Mouse (Mus musculus): ENCODE measurements at regions not wholly inside any gene's neighbourhood (a gene's known extent, or its start where the extent isn't known, plus 50 kb on each side); places are given as distances from the start of the nearest gene placed in this dataset.
A peak's percentile ranks its signal among the peaks of the same experiment; 100 is the strongest.

DNA sequence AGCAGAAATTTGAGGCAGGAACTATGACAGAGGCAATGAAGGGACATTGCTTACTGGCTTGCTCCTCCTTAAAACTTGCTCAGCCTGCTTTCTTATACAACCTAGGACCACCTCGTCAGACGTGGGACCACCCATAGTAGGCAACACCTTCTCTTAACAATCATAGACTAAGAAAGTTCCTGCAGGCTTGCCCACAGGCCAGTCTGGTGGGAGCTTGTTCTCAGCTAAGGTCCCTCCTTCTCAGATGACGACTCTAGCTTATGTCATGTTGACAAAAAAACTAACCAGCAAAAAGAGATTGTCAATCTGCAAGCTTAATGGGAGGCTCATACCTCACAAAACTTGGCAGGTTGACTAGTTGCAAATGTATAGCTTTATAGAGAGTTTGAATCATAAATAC is 56.5 kb upstream of the Lsm6 start:
- no peak for DNase-seq (ENCODE audit: low spot score)
- H3K27ac ChIP-seq (replicated peaks): no peak overlapping the region
- no peaks in the 10 kb centered on the region for H3K4me1 ChIP-seq
- 85% methylated on average over 3 of the region's 3 CpGs for WGBS
- H3K36me3 ChIP-seq: no peaks in the 10 kb centered on the region
- H3K4me3 ChIP-seq: no peak overlapping the region
- no peaks in the 10 kb centered on the region for H3K9me3 ChIP-seq (replicated peaks)
- no peaks in the 10 kb centered on the region for H3K27me3 ChIP-seq (ENCODE audit: low read depth, poor library complexity, severe bottlenecking)

DNA sequence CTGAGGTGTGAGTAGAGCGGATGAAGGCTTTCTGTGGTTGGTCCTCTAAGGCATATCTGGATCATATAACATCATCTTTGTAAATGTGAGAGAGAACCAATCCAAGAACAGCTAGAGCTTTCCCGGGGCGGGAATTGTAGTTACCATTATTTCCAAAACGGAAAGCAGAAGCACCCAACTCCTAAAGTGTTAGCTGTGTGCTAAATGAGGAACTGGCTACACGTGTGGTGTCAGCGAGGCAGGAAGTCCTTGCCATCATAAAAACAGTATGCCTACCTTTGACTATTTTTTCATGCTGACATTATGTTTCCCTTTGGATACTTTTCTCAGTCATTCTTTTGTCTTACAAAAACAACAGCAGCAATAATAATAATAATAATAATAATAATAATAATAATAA is 68.8 kb upstream of the Lsm6 start:
- WGBS: 90% methylated on average over 6 of the region's 6 CpGs
- no peak for DNase-seq (ENCODE audit: low spot score)
- no peaks in the 10 kb centered on the region for H3K27me3 ChIP-seq (ENCODE audit: low read depth, poor library complexity, severe bottlenecking)

GRCm38 (mm10) chr8:78890571-78890970 is 69.6 kb upstream of the Lsm6 start:
- 91% methylated on average over 4 of the region's 4 CpGs for WGBS
- Histone ChIP-seq H3K27ac (replicated peaks) (no peak overlapping the region), H3K4me1 (no peaks in the 10 kb centered on the region), H3K4me3 (no peak overlapping the region), H3K27me3 (ENCODE audit: low read depth, poor library complexity, severe bottlenecking) (no peaks in the 10 kb centered on the region), H3K36me3 (no peaks in the 10 kb centered on the region), H3K9me3 (replicated peaks) (no peaks in the 10 kb centered on the region)
- no peak for DNase-seq (ENCODE audit: low spot score)

More for the DNA sequence above, 68.8 kb upstream of the Lsm6 start:
- Histone ChIP-seq H3K36me3 (no peaks in the 10 kb centered on the region), H3K4me3 (no peak overlapping the region), H3K27ac (replicated peaks) (no peak overlapping the region), H3K9me3 (replicated peaks) (no peaks in the 10 kb centered on the region), H3K4me1 (no peaks in the 10 kb centered on the region)

- H3K9me3 ChIP-seq (replicated peaks): no peaks in the 10 kb centered on the region
- H3K27me3 ChIP-seq (ENCODE audit: low read depth, poor library complexity, severe bottlenecking): no peaks in the 10 kb centered on the region
- DNase-seq (ENCODE audit: low spot score): peak; percentile 66
- WGBS: 42% methylated on average over 7 of the region's 7 CpGs
- no peaks in the 10 kb centered on the region for H3K36me3 ChIP-seq
- H3K27ac ChIP-seq (replicated peaks): no peak overlapping the region
- no peaks in the 10 kb centered on the region for H3K4me1 ChIP-seq
- no peak overlapping the region for H3K4me3 ChIP-seq
Measured at GRCm38 (mm10) chr8:78899887-78900286, 78.9 kb upstream of the Lsm6 start.

GRCm38 (mm10) chr8:78903034-78903433 is 82.1 kb upstream of the Lsm6 start:
- WGBS: 96% methylated on average over 1 of the region's 1 CpGs
- H3K27ac ChIP-seq (replicated peaks): no peak overlapping the region

DNA sequence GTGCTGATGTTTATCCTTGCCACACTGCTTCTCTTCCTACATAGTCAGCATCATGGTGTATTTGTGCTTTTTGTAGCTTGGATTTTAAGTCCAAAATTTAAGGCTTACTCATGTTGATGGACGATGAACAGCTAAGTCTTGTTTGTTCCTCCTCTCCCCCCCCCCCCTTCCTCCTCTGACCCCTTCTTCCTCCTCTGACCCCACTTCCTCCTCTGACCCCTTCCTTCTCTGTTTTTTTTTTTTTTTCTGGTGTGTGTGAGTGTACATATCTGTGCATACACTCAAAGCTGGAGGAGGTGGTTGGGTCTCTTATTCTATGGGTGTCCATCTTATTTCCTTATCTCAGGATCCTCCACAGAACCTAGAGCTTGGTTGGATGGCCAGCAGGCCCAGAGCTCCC is 87.0 kb upstream of the Lsm6 start:
- Histone ChIP-seq H3K27me3 (ENCODE audit: low read depth, poor library complexity, severe bottlenecking) (no peaks in the 10 kb centered on the region), H3K4me3 (no peak overlapping the region), H3K36me3 (no peaks in the 10 kb centered on the region), H3K27ac (replicated peaks) (no peak overlapping the region), H3K9me3 (replicated peaks) (no peaks in the 10 kb centered on the region), H3K4me1 (no peaks in the 10 kb centered on the region)
- 74% methylated on average over 1 of the region's 1 CpGs for WGBS
- DNase-seq (ENCODE audit: low spot score): no peak

More at GRCm38 (mm10) chr8:78903034-78903433, 82.1 kb upstream of the Lsm6 start:
- no peaks in the 10 kb centered on the region for H3K36me3 ChIP-seq
- H3K4me1 ChIP-seq: no peaks in the 10 kb centered on the region
- no peaks in the 10 kb centered on the region for H3K27me3 ChIP-seq (ENCODE audit: low read depth, poor library complexity, severe bottlenecking)
- H3K9me3 ChIP-seq (replicated peaks): no peaks in the 10 kb centered on the region
- no peak overlapping the region for H3K4me3 ChIP-seq
- no peak for DNase-seq (ENCODE audit: low spot score)

- Histone ChIP-seq H3K9me3 (replicated peaks) (no peaks in the 10 kb centered on the region), H3K36me3 (no peaks in the 10 kb centered on the region), H3K4me1 (no peaks in the 10 kb centered on the region), H3K27ac (replicated peaks) (no peak overlapping the region), H3K27me3 (ENCODE audit: low read depth, poor library complexity, severe bottlenecking) (no peaks in the 10 kb centered on the region), H3K4me3 (no peak overlapping the region)
- 94% methylated on average over 11 of the region's 11 CpGs for WGBS
- no peak for DNase-seq (ENCODE audit: low spot score)
Measured at GRCm38 (mm10) chr8:78911288-78911873, 90.4 kb upstream of the Lsm6 start.

- Histone ChIP-seq H3K4me3 (no peak overlapping the region), H3K27me3 (ENCODE audit: low read depth, poor library complexity, severe bottlenecking) (no peaks in the 10 kb centered on the region), H3K36me3 (no peaks in the 10 kb centered on the region), H3K9me3 (replicated peaks) (no peaks in the 10 kb centered on the region), H3K27ac (replicated peaks) (no peak overlapping the region), H3K4me1 (no peaks in the 10 kb centered on the region)
- DNase-seq (ENCODE audit: low spot score): no peak
- 46% methylated on average over 5 of the region's 5 CpGs for WGBS
Measured at GRCm38 (mm10) chr8:78912470-78912869, 91.5 kb upstream of the Lsm6 start.

DNA sequence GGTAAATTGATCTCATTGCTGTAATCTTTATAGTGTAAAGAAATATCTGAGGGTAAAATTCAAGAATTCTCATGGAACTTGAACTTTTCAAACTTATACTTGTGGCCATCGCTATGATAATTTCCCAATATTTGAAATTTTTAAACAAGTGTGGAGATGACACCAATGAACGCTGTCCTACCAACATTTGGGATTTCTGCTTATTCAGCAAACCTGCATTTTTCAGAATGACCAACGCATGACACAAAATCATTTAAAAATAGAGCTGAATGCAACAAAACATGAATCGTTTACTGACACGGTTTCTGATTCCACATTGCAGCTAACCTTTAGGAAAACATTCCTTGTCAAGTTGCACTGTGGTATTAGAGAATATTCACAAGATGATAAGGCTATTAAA is 92.9 kb upstream of the Lsm6 start:
- no peak overlapping the region for H3K4me3 ChIP-seq
- no peak for DNase-seq (ENCODE audit: low spot score)
- no peaks in the 10 kb centered on the region for H3K27me3 ChIP-seq (ENCODE audit: low read depth, poor library complexity, severe bottlenecking)
- H3K9me3 ChIP-seq (replicated peaks): no peaks in the 10 kb centered on the region
- H3K36me3 ChIP-seq: no peaks in the 10 kb centered on the region
- H3K27ac ChIP-seq (replicated peaks): no peak overlapping the region
- 95% methylated on average over 5 of the region's 5 CpGs for WGBS
- no peaks in the 10 kb centered on the region for H3K4me1 ChIP-seq

DNA sequence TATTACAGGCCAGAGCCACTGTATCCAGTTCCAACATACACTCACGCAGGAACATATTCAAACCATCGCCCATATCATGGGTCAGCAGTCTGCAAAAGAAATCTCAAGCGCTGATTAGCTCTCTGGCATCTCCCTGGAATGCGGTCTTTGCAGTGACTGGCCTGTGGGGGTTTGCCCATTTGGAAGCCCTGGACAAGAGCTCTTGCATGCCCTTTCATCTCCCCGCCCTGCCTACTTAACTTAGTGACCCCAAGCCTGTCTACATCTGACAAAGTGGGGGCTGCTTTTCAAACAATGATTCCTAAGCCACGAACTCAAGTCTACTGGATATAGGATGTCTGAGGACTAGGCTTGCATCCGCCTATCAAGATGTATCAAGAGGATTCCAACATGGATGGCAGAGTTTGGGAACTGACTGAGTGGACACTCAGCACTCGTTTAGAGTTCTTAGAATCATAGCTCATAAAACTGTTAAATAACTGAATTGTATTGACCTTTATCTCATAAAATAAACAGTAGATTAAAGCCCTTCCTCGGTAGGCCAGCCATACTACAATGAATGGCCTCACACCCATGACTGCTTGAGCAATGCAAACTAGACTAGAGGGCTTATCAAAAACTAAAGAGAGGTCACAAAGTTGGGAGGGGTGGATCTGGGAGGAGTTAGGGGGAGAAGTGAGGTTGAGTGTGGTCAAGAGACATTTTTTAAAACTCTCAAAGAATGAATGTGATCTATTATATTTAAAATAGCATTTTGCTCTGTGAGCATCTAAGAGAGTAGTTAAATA is 97.4 kb upstream of the Zfp827 start:
- H3K27me3 ChIP-seq (ENCODE audit: low read depth, poor library complexity, severe bottlenecking): no peaks in the 10 kb centered on the region
- no peaks in the 10 kb centered on the region for H3K36me3 ChIP-seq
- 82% methylated on average over 9 of the region's 9 CpGs for WGBS
- H3K4me3 ChIP-seq: no peak overlapping the region
- H3K27ac ChIP-seq (replicated peaks): no peak overlapping the region
- no peaks in the 10 kb centered on the region for H3K9me3 ChIP-seq (replicated peaks)
- H3K4me1 ChIP-seq: peaks cover 5% of the 10 kb centered on the region; the same call in 1 of the 2 replicates
- no peak for DNase-seq (ENCODE audit: low spot score)

GRCm38 (mm10) chr8:78932069-78932468 is 96.2 kb upstream of the Zfp827 start:
- Histone ChIP-seq H3K27me3 (ENCODE audit: low read depth, poor library complexity, severe bottlenecking) (no peaks in the 10 kb centered on the region), H3K36me3 (no peaks in the 10 kb centered on the region), H3K4me3 (no peak overlapping the region), H3K9me3 (replicated peaks) (no peaks in the 10 kb centered on the region), H3K4me1 (peaks cover 5% of the 10 kb centered on the region; the same call in 1 of the 2 replicates), H3K27ac (replicated peaks) (no peak overlapping the region)
- DNase-seq (ENCODE audit: low spot score): no peak
- WGBS: 91% methylated on average over 6 of the region's 6 CpGs

GRCm38 (mm10) chr8:78940049-78940448 is 88.2 kb upstream of the Zfp827 start:
- whole genome bisulfite sequencing: 83% methylated on average over 2 of the region's 2 CpGs
- Histone ChIP-seq H3K9me3 (replicated peaks) (no peaks in the 10 kb centered on the region), H3K4me3 (no peak overlapping the region), H3K27me3 (ENCODE audit: low read depth, poor library complexity, severe bottlenecking) (no peaks in the 10 kb centered on the region), H3K36me3 (no peaks in the 10 kb centered on the region), H3K4me1 (no peaks in the 10 kb centered on the region), H3K27ac (replicated peaks) (no peak overlapping the region)
- no peak for DNase-seq (ENCODE audit: low spot score)

DNA sequence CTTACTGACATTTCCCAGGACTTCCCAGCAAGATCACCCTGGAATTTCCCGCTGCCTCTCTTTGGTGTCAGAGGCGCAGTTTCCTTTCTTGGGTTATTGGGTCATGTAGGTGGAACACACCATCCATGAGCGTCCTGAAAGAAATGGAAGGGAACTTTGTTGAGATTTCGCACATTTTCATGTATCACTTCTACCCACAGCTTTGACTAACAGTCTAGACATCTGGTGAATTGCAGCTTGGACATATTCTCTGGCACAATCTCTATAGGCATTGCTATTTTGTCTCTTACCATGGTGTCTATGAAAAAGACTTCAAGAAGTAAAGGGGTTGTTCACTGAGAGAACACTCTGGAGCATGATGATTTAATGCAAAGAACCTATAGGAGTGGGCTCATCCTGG is 86.7 kb upstream of the Zfp827 start:
- Histone ChIP-seq H3K27me3 (ENCODE audit: low read depth, poor library complexity, severe bottlenecking) (no peaks in the 10 kb centered on the region), H3K27ac (replicated peaks) (no peak overlapping the region), H3K4me3 (no peak overlapping the region), H3K36me3 (no peaks in the 10 kb centered on the region), H3K9me3 (replicated peaks) (no peaks in the 10 kb centered on the region), H3K4me1 (no peaks in the 10 kb centered on the region)
- no peak for DNase-seq (ENCODE audit: low spot score)
- WGBS: 91% methylated on average over 4 of the region's 4 CpGs

All from midbrain, embryonic 10.5 days (tissue).